Mouse (Mus musculus): ENCODE measurements around the gene Evi5. TPM values are rescaled to one million over a fixed set of nuclear protein-coding genes. Genes with fewer than 3 reads are reported as not detected.

Gene Evi5
- polyA plus RNA-seq (2017; shearing (Covaris generic)), result 1 to 10 TPM in 2 of 3 experiments, under 1 TPM in 1; 0.57 to 1.3 (median 1.3) TPM

DNA sequence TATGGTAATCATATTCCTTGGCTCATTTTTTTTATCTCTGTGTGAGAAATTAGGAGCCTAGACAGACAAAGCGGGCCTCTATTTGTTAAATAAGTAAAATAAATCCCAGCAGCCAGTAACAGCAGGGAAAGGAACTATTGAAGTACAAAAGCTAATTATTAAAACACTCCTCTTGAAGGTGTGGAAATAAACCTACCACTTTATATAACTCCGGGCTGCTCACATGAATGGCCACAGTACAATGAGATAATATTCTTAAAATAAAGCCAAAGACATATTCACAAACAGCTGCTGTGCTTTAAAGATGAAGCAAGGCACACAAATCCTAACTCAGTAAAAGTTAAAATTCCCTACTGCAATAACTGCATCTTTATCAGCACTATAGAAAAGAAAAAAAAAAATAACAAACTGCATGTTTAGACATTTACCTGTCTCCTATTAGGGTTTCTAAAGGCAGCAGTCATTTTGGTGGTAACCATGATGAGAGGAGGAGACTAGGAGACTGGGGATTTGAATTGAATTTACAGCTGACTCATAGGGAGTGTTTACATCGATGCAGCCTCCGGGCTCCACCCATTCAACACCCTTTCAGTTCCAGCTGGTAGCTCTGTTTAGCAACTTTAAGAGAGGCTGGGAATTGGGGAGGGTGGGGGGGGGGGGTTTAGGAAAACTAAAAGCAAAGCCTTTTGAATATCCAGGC is at the start of gene Evi5:
TSS of gene Evi5 (minus strand) at position 547 of the 700 bp plus-strand sequence.
- ATAC-seq, result no peak

DNA sequence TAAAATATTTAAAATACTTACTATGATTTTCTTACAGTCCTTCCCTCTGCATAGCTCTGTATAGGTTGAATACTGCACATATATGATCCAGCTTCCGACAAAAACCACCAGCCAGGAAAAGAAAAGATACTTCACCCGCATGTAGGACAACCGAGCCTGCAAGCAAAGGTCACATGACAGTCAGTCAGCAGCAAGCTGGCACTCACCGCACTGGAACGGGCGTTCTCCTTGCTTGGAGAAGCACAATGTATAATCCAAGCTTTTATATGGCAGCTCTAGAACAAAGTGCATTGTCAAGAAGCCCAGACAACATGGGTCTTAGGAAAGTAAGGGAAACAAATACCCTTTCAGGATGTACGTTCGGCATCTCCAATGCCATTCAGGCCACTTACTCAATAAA is 49.7 kb upstream of the Evi5 start:
- no peak for ATAC-seq

DNA sequence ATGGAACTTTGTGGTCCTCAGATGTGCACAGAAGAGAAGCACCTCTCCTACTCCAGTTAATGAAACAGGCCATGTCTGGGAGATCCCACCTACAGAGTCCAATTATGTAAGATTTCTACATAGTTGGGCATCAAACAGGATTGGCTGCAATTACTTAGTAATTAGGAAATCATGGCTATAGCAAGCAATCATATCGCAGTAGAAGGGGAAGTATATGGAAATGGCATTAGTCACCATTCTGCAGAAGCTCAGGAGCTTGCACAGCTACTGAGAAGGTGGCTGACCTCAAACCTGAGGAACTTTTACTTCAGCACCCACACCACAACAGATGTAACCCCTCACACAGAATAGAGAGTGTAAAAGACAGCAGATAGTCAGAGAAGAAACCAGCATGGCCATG is 47.9 kb upstream of the Evi5 start:
- no peak for ATAC-seq

DNA sequence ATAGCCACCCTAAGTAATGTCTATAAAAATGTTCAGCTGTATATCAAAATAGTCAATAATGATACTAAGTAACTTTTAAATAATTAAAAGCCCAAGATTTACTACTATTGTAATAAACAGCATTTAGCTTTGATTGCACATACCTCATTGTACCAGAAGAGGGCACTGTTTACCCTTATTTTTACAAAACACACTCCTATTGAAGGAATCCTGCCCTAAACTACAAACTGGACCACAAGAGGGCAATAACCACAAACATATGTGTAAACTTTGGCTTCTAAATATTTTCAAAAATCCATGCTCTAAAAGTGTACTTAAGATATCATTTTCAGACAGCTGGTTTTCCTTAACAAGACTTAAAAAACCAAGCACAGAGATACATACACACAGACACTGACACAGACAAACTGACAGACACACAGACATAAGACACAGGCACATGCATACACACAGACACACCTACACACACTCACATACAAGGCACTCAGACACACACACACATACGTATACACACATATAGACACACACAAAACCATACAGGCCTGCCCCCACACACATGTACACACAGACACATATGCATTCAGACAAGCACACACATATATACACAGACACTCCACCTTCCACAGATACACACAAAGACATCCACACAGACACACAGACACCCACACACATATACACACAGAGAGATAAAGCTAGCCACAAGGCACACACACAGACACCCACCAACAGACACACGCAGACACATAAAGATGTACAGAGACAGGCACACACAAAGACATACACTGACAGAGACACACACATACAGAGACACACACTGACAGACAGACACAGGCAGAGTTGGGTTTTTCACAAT is 46.7 kb upstream of the Evi5 start:
- peak; percentile 83 for ATAC-seq

DNA sequence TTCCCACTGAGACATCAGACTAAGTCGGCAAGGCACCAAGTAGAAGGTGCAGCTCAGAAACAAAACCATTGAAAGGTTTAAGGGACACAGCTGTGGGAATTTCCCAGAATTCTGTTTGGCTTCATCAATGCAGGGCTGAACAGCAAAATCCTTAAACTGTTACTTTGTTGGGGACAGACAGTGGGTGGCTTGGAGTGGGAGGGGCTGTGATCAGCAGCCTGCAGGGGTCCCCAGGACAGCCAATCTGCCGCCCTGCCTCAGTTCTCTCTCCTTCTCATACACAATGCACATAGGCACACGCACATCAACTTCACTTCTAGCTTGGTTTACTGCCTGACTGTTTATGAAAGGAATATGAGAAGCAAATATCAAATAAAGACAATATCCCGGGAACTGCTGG is 40.4 kb upstream of the Evi5 start:
- no peak for ATAC-seq

DNA sequence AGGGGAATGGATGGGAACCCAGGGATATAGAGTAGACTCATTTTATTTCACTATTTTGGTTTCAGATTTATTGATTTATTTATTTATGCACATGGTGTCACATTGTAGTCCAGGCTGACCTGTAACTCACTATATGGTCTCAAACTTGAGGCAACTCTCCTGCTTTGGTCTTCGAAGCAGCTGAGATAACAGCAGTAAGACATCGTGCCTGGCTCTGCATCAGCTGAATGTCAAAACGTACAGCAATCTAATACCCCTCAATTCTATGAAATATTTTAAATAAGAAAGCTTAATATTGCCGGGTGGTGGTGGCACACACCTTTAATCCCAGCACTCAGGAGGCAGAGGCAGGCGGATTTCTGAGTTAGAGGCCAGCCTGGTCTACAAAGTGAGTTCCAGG is 36.1 kb upstream of the Evi5 start:
- no peak for ATAC-seq

DNA sequence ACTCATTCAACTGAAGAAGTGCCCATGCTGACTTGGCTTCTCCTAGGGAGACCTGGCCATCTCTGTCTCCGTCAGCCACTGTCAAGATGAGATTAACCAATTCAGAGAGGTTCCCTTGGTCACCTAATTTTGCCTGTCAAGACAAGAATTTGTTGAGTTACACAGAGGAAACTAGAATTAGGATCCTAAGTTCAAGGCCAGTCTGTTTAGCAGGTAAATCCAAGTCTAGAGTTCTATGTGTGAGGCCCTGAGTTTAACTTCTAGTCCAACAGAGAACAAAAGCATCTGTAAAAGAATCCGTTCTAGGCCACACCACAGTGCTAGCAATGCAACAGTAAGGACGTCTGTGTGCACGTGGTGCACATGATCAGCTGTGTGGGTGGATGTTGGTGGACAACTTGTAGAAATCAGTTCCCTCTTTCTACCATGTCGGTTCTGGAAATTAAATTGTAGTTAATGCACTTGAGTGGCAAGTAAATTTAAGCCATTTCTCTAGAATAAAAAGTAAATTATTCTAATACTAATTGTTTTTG is 35.2 kb upstream of the Evi5 start:
- ATAC-seq, result no peak

DNA sequence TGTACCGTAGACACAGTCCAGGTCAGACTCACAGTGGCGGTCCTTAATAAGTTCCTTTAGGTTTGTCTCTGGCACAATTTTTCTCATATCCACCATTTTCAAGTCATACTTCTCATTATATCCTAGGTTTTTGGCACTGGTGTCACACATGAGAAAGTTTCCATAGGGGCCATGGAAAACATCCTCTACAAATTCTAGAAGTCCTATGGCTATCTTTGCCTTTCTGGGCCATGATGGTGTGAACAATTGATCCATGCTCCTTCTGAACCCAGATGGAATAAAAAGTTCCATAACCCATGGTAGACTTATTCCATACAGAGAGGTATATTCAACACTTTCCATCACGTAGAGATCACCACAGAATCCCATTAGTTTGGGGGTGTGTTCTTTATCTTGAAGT is 34.8 kb upstream of the Evi5 start:
- no peak for ATAC-seq

DNA sequence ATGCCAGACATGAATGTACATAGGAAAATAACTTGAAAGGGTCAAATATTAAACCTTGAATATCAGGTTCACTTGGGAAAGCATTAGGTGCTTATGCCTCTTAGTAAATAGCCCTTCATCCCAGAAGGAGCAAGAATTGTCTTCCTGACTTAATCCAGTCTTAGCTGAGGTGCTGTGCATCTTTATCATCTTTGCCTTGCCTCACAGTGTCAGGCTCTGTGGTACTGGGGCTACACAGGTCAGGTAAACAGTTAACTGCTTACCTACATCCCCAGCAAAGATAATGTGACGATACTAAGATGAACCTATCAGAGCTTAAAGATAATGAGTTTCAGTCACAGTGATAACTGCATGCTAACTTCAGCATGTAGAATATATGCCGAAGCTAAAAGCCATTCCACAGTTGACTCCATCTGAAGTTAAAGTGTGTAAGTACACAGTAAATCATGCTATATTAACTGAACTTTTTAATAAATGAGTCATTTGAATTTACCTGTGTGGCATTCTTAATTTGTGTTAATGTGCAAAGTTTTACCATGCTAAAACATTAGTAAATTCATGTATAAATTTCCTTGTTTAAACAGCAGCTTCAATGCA is 33.7 kb upstream of the Evi5 start:
- no peak for ATAC-seq

DNA sequence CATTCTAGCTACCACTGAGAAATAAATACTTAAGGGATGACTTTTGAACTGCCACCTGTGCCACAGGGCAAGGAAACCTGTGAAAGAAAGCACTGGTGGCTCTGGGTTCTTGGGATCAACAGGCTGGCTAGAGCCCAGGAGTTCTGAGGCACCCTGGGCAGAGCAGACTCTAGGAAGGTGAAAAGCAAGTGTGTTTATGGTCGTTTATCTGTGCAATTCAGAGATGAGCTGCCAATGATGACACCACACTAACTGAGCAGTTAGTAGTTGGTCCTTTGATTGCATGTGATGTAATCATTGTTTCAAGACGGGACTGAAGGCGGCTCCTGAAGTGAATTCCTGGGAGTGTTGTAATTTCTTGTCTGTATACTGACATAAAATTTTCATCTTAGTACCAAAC is 29.4 kb upstream of the Evi5 start:
- no peak for ATAC-seq

DNA sequence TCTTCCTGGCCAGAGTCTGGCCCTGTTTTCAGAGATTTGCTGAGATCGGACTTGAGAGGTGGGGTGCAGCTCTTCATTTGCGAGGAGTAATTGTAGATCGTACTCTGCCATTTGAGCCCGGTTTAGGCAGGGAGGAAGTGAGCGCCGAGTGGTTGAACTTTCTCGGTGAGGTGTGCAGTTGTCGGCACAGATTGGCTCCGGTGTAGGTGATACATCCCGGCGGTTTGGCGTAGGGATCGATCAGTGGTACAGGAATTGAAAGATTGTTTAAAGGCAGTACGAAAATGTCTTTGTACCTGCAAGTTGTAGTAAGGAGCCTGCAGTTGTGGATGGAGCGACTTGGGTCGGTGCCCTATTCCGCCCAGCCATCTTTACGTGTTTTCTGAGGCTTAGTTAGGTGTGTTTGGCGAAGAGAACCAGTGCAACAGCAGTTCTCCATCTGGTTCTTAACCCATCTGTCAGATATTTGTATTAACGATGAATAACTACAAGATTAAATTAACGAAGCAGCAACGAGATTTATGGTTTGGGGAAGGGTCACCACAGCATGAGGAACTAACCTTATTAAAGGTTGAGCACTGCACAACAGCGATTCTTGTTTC is 26.2 kb upstream of the Evi5 start:
- ATAC-seq, result peak; percentile 68

DNA sequence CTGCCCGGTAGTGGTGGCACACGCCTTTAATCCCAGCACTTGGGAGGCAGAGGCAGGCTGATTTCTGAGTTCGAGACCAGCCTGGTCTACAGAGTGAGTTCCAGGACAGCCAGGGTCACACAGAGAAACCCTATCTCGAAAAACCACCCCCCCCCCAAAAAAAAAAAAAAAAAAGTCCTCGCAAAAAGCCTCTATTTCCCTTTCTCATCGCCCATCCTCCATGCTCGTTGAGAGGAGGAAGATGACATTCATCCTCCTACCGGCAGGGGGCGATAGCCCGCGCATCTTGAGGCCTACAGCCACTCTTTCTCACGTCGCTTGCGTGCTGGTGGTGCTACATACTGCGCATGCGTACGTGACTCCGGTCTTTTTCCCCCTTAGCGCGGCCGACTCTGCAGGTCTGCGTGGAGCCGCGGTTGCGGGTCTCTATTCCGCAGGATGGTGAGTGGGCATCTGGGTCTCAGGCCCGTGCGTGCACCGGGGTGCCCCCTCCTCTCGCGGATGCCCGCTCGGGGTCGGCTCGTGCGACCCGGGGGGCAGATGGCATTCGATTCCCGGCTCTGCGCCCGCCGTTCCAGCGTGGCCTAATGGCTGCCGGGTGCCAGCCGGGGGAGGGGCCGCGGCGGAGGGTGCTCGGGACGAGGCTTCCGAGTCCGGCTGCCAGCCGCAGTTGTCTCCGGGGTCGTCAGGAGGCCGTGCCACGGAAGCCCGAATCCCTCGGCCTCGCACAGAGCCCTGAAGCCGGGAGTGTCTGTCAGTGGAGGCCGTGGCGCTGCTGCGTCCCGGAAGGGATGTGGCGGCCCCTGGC is 25.5 kb upstream of the Evi5 start, which contains the start of gene Rpl5:
TSS of gene Rpl5 (plus strand) at position 297 of the 808 bp plus-strand sequence.
- ATAC-seq, result peak; percentile 87

DNA sequence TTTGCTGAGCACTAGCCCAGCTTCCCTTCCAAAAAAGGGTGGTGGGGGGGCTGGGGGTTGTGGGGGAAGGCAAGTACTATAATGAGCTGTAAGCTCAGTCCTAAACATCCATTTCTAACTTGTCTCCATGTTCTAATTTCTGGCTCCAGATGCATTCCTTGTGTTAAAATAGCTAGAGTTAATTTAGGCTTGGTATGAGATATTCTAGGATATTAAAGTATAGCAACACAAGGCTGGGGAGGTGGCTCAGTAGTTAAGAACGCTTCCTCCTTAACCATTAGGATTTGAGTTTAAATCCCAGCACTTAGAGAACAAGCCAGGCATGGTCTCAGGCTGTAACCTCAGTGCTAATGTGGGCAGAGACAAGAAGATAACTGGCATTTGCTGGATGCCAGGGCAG is 21.4 kb upstream of the Evi5 start:
- ATAC-seq, result no peak

DNA sequence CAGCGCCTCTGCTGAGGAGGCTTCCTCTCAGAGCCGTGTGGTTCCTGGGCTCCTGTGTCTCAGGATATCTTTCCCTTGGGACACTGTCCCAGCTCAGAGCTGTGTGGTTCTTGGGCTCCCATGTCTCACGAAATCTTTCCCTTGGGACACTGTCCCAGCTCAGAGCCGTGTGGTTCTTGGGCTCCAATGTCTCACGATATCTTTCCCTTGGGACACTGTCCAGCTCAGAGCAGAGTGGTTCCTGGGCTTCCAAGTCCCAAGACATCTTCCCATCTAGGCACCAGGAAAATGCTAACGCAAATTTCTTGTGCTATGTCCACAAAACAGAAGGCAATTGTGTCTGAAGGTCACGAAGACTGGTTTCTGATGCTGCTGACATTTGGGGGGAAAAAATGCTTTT is 19.8 kb upstream of the Evi5 start:
- no peak for ATAC-seq

DNA sequence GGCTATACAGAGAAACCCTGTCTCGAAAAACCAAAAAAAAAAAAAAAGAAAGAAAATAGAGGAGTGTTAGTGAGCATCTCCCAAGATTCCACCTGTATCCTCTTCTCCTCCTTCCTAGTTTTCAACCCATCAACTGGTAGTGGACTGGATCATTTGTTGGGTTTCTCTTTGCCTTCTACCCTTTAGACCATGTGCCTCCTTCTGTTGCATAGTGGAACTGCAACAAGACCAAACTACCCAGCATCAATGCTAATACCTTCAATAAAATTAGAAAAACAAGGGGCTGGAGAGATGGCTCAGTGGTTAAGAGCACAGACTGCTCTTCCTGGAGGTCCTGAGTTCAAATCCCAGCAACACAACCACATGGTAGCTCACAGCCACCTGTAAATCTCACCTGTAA is 16.6 kb upstream of the Evi5 start:
- peak; percentile 52 for ATAC-seq

DNA sequence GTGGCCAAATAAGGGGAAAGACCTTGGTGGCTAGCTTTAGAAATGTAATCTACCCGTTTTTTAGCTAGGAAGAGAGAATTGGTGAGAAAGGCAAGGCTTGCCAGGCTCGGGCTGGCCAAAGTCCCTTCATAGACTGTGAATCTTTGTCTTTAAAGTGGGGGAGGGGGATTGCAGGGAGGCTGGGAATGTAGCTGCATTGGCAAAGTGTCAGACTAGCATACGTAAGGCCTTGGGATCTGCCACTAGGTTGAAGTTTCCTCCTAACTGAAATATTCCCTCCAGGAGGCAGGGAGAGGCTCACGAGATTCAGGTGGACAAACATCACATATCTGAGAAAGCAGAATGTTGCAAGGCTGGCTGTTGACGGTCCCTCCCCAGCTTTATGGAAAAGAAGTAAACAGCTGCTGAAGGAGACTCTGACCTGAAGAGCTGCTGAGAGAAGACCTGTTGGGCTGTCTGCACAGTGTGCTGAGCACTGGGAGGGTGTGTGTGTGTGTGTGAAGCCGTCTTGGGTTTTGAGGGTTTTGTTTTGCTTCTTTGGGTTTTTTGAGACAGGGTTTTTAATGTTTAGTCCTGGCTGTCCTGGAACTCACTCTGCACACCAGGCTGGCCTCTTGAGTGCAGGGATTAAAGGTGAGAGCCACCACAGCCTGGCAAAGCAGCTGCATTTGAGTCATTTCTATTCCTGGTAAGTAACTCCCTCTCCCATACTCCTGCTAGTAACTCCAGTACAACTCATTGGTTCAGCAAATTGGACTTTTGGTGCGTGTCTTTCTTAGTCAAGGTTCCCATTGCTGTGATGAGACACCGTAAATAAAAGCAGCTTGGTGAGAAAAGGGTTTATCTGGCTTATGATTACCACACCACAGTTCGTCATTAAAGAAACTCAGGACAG is 15.3 kb upstream of the Evi5 start:
- no peak for ATAC-seq

DNA sequence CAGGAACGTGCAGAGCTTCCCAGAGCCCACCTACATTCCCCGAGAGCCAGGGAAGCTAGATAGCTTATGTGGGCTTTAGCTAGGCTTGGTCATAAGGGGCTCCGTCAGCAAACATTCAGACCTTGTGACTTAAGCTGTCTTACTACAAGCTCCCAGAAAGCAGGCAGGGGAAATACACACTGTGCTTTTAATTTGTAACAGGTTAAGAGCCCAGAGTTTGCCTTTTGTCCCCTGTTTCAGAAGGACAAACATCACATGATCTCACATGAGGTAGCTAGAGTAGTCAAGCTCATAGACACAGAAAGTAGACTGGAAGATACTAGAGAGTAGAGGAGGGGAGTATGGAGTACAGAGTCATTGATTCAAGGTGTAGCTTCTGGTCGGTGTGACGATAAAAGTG is 5.8 kb upstream of the Evi5 start:
- no peak for ATAC-seq

DNA sequence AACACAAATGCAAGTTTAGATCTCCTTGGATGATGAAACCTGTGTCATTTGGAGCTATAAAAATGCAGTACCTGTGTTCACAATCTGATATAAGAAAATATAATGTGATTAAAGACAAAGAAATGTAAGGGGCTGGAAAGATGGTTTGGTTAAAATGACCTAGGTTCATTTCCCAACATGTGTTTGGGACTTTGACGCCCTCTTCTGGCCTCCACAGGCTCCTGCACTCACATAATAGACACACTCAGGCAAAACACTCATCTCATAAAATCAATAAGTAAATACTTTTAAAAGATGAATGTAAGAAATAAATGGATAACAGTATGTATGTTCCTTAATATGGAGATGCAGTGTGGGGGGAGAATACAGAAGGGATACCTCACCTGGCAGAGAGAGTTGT is 2.1 kb upstream of the Evi5 start:
- ATAC-seq, result no peak

DNA sequence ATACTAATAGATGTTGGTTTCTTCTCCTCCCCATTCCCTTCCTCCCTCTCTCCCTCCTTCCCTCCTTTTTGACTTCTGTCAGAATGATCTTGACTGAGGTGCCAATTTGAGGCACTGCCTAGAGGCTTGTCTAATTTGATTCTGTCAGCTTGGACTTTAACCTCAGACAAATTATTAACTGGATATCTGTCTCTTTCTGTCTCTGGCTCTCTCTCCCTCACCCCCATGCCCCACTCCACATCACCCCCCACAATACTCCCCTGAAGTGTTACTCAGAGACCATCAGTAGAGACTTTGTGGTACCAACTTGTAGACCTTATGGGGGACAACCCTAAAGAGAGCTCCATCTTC is 329 bp upstream of the Evi5 start:
- ATAC-seq, result no peak

DNA sequence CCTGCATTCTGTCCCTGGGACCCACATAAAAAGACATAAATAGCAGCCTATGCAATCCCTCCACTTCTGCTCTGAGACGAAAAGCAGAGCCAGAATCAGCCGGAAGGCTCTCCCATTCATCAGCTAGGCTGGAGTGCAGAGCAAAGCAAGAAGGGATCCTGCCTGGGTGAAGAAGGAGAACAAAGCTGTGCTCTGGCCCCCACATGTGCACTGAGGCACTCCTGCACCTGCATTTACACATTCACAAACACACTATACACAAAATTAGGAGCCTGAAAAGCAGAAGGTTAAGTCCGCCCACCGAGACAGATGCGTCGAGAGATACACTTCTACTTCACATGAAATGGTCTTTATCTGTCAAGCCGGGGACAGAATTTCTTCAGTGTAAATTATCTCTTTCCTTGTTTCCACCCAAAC is 1.0 kb downstream of the Evi5 start:
- no peak for ATAC-seq

DNA sequence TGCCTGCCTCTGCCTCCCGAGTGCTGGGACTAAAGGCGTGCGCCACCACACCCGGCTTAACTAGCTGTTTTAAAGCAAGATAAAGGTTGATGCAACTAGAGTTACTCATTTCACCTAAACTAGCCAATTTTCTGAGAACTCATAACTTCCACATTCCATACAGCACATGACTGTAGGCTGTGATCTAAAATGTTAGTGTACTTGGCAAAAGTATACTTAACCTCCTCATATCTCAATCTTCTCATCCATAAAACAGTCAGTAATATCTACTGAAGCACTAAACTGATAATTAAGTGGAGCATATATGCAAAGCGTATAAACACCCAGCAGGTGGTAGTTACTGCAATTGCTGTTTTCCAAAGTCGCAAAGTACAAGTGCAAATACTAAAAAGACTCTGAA is 1.6 kb downstream of the Evi5 start:
- no peak for ATAC-seq

Data from inflammation-experienced regulatory T-cells, adult 6 months (primary cell).